Mouse (Mus musculus): Measurements from ENCODE around the gene Dvl1.

The Dvl1 gene

GRCm38 (mm10) chr4:155846871-155847578 lies at the start of gene Dvl1:
TSS of gene Dvl1 (plus strand) at chr4:155847402.
- DNase-seq (ENCODE audit: low spot score in 2 of 2): peak; percentile 82 to 83

GRCm38 (mm10) chr4:155802075-155802474 lies 45.1 kb upstream of the Dvl1 start:
- DNase-seq (ENCODE audit: low spot score in 2 of 2): no peak

GRCm38 (mm10) chr4:155802741-155803339 lies 44.4 kb upstream of the Dvl1 start, which contains the start of gene Mrpl20:
TSS of gene Mrpl20 (plus strand) at chr4:155802878.
- no peak for DNase-seq (ENCODE audit: low spot score in 2 of 2)

- DNase-seq (ENCODE audit: low spot score in 2 of 2): peak; percentile 89
Measured at GRCm38 (mm10) chr4:155803340-155804041, 43.7 kb upstream of the Dvl1 start.

GRCm38 (mm10) chr4:155807841-155808240 lies 39.4 kb upstream of the Dvl1 start:
- DNase-seq (ENCODE audit: low spot score in 2 of 2): no peak

- peak; percentile 91 to 93 for DNase-seq (ENCODE audit: low spot score in 2 of 2)
Measured at GRCm38 (mm10) chr4:155811929-155812664, 35.1 kb upstream of the Dvl1 start, which contains the start of gene Ccnl2. TSS of gene Ccnl2 (plus strand) at chr4:155812489.

GRCm38 (mm10) chr4:155812665-155813181 lies 34.5 kb upstream of the Dvl1 start:
- DNase-seq (ENCODE audit: low spot score in 2 of 2): no peak

GRCm38 (mm10) chr4:155817533-155817932 lies 29.7 kb upstream of the Dvl1 start:
- no peak for DNase-seq (ENCODE audit: low spot score in 2 of 2)

GRCm38 (mm10) chr4:155821025-155821424 lies 26.2 kb upstream of the Dvl1 start:
- no peak for DNase-seq (ENCODE audit: low spot score in 2 of 2)

GRCm38 (mm10) chr4:155823443-155823842 lies 23.8 kb upstream of the Dvl1 start:
- DNase-seq (ENCODE audit: low spot score in 2 of 2): no peak

GRCm38 (mm10) chr4:155829866-155830265 lies 17.3 kb upstream of the Dvl1 start:
- no peak for DNase-seq (ENCODE audit: low spot score in 2 of 2)

- no peak for DNase-seq (ENCODE audit: low spot score in 2 of 2)
Measured at GRCm38 (mm10) chr4:155830596-155830995, 16.6 kb upstream of the Dvl1 start.

- DNase-seq (ENCODE audit: low spot score in 2 of 2): peak; percentile 91 to 92
Measured at GRCm38 (mm10) chr4:155831205-155831766, 15.9 kb upstream of the Dvl1 start, which contains the start of gene Aurkaip1. TSS of gene Aurkaip1 (plus strand) at chr4:155831272.

GRCm38 (mm10) chr4:155831831-155832230 lies 15.4 kb upstream of the Dvl1 start:
- no peak for DNase-seq (ENCODE audit: low spot score in 2 of 2)

GRCm38 (mm10) chr4:155832321-155832720 lies 14.9 kb upstream of the Dvl1 start:
- no peak for DNase-seq (ENCODE audit: low spot score in 2 of 2)

GRCm38 (mm10) chr4:155833234-155833633 lies 14.0 kb upstream of the Dvl1 start:
- no peak for DNase-seq (ENCODE audit: low spot score in 2 of 2)

- DNase-seq (ENCODE audit: low spot score in 2 of 2): peak in 1 of 2 experiments; percentile 62
Measured at GRCm38 (mm10) chr4:155833836-155834235, 13.4 kb upstream of the Dvl1 start.

GRCm38 (mm10) chr4:155837404-155838010 lies 9.7 kb upstream of the Dvl1 start:
- no peak for DNase-seq (ENCODE audit: low spot score in 2 of 2)

GRCm38 (mm10) chr4:155838187-155839153 lies 8.7 kb upstream of the Dvl1 start:
- no peak for DNase-seq (ENCODE audit: low spot score in 2 of 2)

- DNase-seq (ENCODE audit: low spot score in 2 of 2): no peak
Measured at GRCm38 (mm10) chr4:155839483-155839910, 7.7 kb upstream of the Dvl1 start, which contains the start of gene Mxra8. TSS of gene Mxra8 (plus strand) at chr4:155839680.

Measured in right cerebral cortex, postnatal 36 days (tissue).